Mouse (Mus musculus) lung, embryonic 16.5 days (tissue): Measurements from ENCODE around the gene 1700113H08Rik. TPM values are rescaled to one million over a fixed set of nuclear protein-coding genes. Genes with fewer than 3 reads are reported as not detected.

Source experiments
- ATAC-seq: fragments of 200-750 bp; cut with Nextera tagmentation; 2 replicates; pipeline ENCODE4 v1.8.0; 2017; ENCODE audit warnings: low read depth, mild to moderate bottlenecking, moderate library complexity
- H3K27ac ChIP-seq: fragments of 300-500 bp; sonication (generic); 2 replicates; pipeline ENCODE4 v1.5.1; 2014; ENCODE audit warnings: mild to moderate bottlenecking, control low read depth, low read length
- H3K27me3 ChIP-seq: fragments of 300-500 bp; sonication (generic); 2 replicates; pipeline ENCODE4 v1.6.1; 2014; ENCODE audit warnings: low read depth, low read length, mixed read lengths; ENCODE audit not compliant: control insufficient read depth, insufficient read depth
- H3K36me3 ChIP-seq: fragments of 300-500 bp; sonication (generic); 2 replicates; pipeline ENCODE4 v1.6.1; 2014; ENCODE audit warnings: low read length; ENCODE audit not compliant: control insufficient read depth, insufficient read depth
- H3K4me1 ChIP-seq: fragments of 300-500 bp; sonication (generic); replicated peaks from 2 replicates; pipeline ENCODE4 v1.6.1; 2014; ENCODE audit warnings: low read length, mixed read lengths; ENCODE audit not compliant: control insufficient read depth, insufficient read depth
- H3K4me2 ChIP-seq: fragments of 300-500 bp; sonication (generic); 2 replicates; pipeline ENCODE4 v1.6.1; 2014; ENCODE audit warnings: low read depth, low read length, control low read depth
- H3K4me3 ChIP-seq: fragments of 300-500 bp; sonication (generic); 2 replicates; pipeline ENCODE4 v1.5.1; 2014; ENCODE audit warnings: mild to moderate bottlenecking, low read length, control low read depth
- H3K9ac ChIP-seq: fragments of 300-500 bp; sonication (generic); 2 replicates; pipeline ENCODE4 v1.6.1; 2014; ENCODE audit warnings: low read length, control low read depth
- H3K9me3 ChIP-seq: fragments of 300-500 bp; sonication (generic); 2 replicates; pipeline ENCODE4 v1.6.1; 2016; ENCODE audit warnings: low read length; ENCODE audit not compliant: control insufficient read depth
- WGBS: fragments of 180-500 bp; shearing (Covaris S2); extraction: QIAGEN DNeasy Blood & Tissue Kit; methylation state at CpG from one replicate; pipeline ENCODE4 v1.1.7; 2014; 5-methylcytosine and 5-hydroxymethylcytosine counted together
- polyA plus RNA-seq: library from polyadenylated mRNA; unstranded; fragments of >200 nt; fragmentation: Nextera tagmentation; extraction: Ambion mirVana; gene quantifications from 2 replicates; pipeline ENCODE4 v1.2.1, GENCODE M21; 2015

Gene 1700113H08Rik
- polyA plus RNA-seq, 1 experiment from 2014 or later = not detected

GRCm38 (mm10) chr10:87110909-87111308, 53.1 kb downstream of the 1700113H08Rik start:
- 86% methylated on average over 3 of the region's 3 CpGs for WGBS
- Histone ChIP-seq H3K4me1 (no peaks in the 10 kb centered on the region), H3K27ac (no peak overlapping the region), H3K9ac (no peak overlapping the region), H3K4me3 (no peak overlapping the region), H3K9me3 (no peaks in the 10 kb centered on the region), H3K4me2 (no peak overlapping the region), H3K27me3 (no peaks in the 10 kb centered on the region), H3K36me3 (no peaks in the 10 kb centered on the region)
- ATAC-seq = no peak

DNA sequence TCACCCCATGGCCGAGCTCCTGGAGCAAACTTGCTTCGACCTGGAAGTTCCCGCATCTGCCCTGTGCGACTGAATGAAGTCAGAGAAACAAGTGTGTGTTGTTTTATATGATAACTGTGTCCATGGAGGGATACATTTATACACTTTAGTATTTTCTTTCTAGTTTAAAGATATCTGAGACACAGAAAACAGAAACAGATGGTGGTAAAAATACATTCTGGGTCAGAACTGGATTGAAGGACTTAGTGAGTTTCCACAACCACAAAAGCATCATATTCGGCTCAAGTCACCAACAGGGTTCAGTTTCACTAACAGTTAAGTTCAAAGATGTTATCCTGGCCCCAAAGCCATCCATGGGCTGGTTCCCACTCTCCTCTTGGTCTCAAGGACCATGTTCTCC, 67.2 kb downstream of the 1700113H08Rik start:
- Histone ChIP-seq H3K4me2 (no peak overlapping the region), H3K4me1 (no peaks in the 10 kb centered on the region), H3K27me3 (no peaks in the 10 kb centered on the region), H3K9me3 (no peaks in the 10 kb centered on the region), H3K36me3 (no peaks in the 10 kb centered on the region), H3K4me3 (no peak overlapping the region), H3K9ac (no peak overlapping the region), H3K27ac (no peak overlapping the region)
- 79% methylated on average over 5 of the region's 5 CpGs for WGBS
- ATAC-seq = no peak

GRCm38 (mm10) chr10:87126186-87126824, 68.5 kb downstream of the 1700113H08Rik start:
- H3K27me3 ChIP-seq = no peaks in the 10 kb centered on the region
- H3K4me1 ChIP-seq = no peaks in the 10 kb centered on the region
- no peak overlapping the region for H3K27ac ChIP-seq
- no peak for ATAC-seq
- no peaks in the 10 kb centered on the region for H3K9me3 ChIP-seq
- WGBS = 76% methylated on average over 12 of the region's 12 CpGs
- H3K4me3 ChIP-seq = no peak overlapping the region
- no peak overlapping the region for H3K9ac ChIP-seq
- no peak overlapping the region for H3K4me2 ChIP-seq
- H3K36me3 ChIP-seq = no peaks in the 10 kb centered on the region

DNA sequence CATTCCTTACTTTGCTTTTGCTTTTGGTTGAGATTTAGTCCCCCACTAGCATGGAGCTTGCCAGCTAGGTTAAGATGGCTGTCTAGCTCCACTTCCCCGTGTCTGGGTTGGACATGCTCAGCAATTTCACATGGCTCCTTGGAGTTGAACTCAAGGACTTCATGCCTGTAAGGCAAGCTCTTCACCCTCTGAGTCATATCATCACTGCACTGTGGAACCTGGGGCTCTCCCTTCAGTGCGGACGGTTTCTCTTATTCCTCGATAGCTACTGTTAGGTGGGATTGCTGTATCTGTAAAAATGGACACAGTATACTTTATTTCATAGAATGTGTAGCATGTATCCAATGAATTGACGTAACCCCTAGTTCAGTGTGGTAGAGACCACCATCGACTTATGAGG, 93.2 kb downstream of the 1700113H08Rik start:
- H3K9ac ChIP-seq = no peak overlapping the region
- no peaks in the 10 kb centered on the region for H3K4me1 ChIP-seq
- no peak overlapping the region for H3K4me3 ChIP-seq
- H3K36me3 ChIP-seq = no peaks in the 10 kb centered on the region
- WGBS = 93% methylated on average over 6 of the region's 6 CpGs
- H3K9me3 ChIP-seq = no peaks in the 10 kb centered on the region
- no peak overlapping the region for H3K27ac ChIP-seq
- no peak overlapping the region for H3K4me2 ChIP-seq
- H3K27me3 ChIP-seq = no peaks in the 10 kb centered on the region
- no peak for ATAC-seq

DNA sequence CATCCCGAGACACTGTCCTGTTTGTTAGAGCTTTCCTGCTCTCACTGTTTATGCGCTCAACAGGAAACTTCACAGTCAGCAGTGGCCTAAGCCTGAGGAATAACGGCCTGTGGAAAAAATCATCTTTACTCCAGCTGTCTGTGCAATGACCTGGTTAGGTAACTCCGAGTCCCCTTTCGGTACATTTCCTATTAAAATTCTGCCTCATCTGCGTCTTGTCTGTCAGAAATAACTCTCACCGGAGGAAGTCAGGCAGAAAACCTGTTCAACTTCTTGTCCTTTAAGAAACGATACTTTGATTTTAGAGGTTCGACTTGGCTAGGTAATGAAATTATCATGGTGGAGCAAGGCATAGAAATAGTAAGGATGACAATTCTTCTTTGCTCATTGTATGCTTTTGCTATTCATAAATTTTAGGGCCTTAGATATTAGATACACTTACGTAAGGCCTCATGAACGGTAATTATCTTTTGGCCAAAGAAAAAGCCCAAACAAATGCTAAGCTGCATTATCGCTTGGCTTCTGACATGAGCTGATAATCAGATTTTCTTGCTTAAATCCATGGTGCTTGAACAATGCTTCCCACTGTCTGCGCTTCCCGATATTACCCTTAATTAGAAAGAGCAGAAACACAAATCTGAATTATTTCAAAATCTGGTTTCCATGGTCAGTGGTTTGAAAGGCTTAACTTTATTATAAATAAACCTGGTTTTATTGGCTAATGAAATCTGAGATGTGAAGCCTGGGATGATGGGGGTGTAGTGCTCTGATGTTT, 96.1 kb downstream of the 1700113H08Rik start:
- no peak for ATAC-seq
- Histone ChIP-seq H3K9me3 (no peaks in the 10 kb centered on the region), H3K9ac (no peak overlapping the region), H3K27me3 (no peaks in the 10 kb centered on the region), H3K4me1 (no peaks in the 10 kb centered on the region), H3K27ac (no peak overlapping the region), H3K36me3 (no peaks in the 10 kb centered on the region), H3K4me3 (no peak overlapping the region), H3K4me2 (no peak overlapping the region)
- WGBS = 79% methylated on average over 14 of the region's 14 CpGs

DNA sequence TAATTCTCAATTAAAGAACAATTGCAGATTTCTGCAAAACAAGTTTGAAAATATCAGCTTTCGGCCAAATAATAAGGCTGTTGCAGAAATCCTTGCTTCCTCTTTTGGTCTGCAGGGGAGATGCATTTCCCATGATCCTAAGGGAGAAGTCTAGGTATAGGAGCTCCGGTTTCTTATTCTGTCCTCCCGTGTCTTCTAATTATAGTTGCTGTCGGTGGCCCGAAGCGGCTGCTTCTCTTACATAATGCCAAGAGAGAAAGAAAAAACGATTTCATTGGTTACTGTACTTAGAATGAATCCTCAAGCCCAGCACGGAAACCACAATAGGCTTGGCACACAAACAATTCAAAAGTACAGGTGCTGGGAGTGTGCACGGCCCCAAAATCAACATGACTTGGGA, 101.9 kb downstream of the 1700113H08Rik start:
- H3K27me3 ChIP-seq = no peaks in the 10 kb centered on the region
- no peak overlapping the region for H3K4me2 ChIP-seq
- 56% methylated on average over 9 of the region's 9 CpGs for WGBS
- H3K27ac ChIP-seq = no peak overlapping the region
- H3K9me3 ChIP-seq = no peaks in the 10 kb centered on the region
- H3K9ac ChIP-seq = no peak overlapping the region
- no peak overlapping the region for H3K4me3 ChIP-seq
- no peak for ATAC-seq
- H3K36me3 ChIP-seq = no peaks in the 10 kb centered on the region
- H3K4me1 ChIP-seq = no peaks in the 10 kb centered on the region

- Histone ChIP-seq H3K9me3 (no peaks in the 10 kb centered on the region), H3K4me2 (no peak overlapping the region), H3K27ac (no peak overlapping the region), H3K36me3 (no peaks in the 10 kb centered on the region), H3K4me1 (no peaks in the 10 kb centered on the region), H3K27me3 (no peaks in the 10 kb centered on the region), H3K9ac (no peak overlapping the region), H3K4me3 (no peak overlapping the region)
- 51% methylated on average over 7 of the region's 7 CpGs for WGBS
- ATAC-seq = no peak
Measured at GRCm38 (mm10) chr10:87196123-87196756, 138.4 kb downstream of the 1700113H08Rik start.

- no peaks in the 10 kb centered on the region for H3K27me3 ChIP-seq
- WGBS = 83% methylated on average over 2 of the region's 2 CpGs
- no peak overlapping the region for H3K9ac ChIP-seq
- no peak for ATAC-seq
- H3K4me3 ChIP-seq = no peak overlapping the region
- H3K4me1 ChIP-seq = no peaks in the 10 kb centered on the region
- no peaks in the 10 kb centered on the region for H3K36me3 ChIP-seq
- H3K9me3 ChIP-seq = no peaks in the 10 kb centered on the region
- H3K27ac ChIP-seq = no peak overlapping the region
- no peak overlapping the region for H3K4me2 ChIP-seq
Measured at GRCm38 (mm10) chr10:87198720-87199119, 140.9 kb downstream of the 1700113H08Rik start.

DNA sequence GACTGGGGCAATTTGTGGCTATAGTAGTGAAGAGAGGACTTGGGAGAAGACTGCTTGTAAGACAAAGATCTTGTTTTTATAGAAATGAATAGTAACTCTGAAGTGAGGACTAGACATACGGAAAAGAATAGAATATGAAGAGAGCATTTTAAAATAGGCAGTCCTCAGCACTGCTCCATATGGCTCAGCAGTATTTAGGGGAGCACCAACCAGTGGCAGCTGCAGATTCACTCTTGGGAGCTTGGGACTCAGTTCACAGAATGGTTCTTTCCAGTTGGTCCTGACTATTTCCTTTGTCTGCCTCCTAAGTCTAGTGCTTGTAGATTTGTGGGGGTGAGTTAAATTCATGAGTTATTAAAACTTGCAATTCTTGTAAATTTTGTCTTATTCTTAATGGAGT, 151.6 kb downstream of the 1700113H08Rik start:
- H3K9ac ChIP-seq = no peak overlapping the region
- 83% methylated on average over 1 of the region's 1 CpGs for WGBS
- no peaks in the 10 kb centered on the region for H3K27me3 ChIP-seq
- H3K4me1 ChIP-seq = no peaks in the 10 kb centered on the region
- no peaks in the 10 kb centered on the region for H3K36me3 ChIP-seq
- no peak overlapping the region for H3K4me3 ChIP-seq
- no peak overlapping the region for H3K27ac ChIP-seq
- no peak for ATAC-seq
- H3K9me3 ChIP-seq = no peaks in the 10 kb centered on the region
- H3K4me2 ChIP-seq = no peak overlapping the region
